Mouse (Mus musculus): ENCODE measurements around the gene Aplf. TPM values are rescaled to one million over a fixed set of nuclear protein-coding genes. Genes with fewer than 3 reads are reported as not detected.

Gene Aplf
- polyA plus RNA-seq, 1 experiment from 2014 or later = 17.1 TPM

DNA sequence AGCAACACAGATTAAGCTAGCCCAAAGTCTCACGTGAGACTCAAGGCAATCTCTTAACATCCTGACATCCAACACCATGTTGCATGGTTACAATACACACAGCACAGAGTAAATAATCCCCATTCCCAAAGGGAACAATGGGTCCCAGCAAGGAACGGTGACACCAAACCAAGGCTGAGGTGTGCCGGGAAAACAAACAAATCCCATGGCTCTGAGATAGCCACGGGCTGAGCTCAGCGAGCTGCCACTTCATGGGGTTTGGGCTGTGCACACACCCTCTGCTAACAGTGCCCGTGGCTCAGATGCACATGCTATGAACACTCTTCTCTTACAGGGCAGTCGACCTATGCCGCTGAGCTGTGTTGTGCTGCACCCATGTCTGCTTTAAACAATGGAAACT, 54.0 kb downstream of the Aplf start:
- ATAC-seq (ENCODE audit: insufficient number of reproducible peaks, low FRiP score, low TSS enrichment, low read depth) (no peak), DNase-seq (ENCODE audit: low spot score) (no peak)
- Histone ChIP-seq H3K36me3 (ENCODE audit: control insufficient read depth, insufficient read depth, low read length) (no peaks in the 10 kb centered on the region), H3K27ac (replicated peaks; ENCODE audit: low read depth, low read length) (no peak overlapping the region), H3K27me3 (ENCODE audit: control insufficient read depth, insufficient read depth, low read length) (no peaks in the 10 kb centered on the region), H3K9ac (ENCODE audit: low read length) (no peak overlapping the region), H3K4me3 (ENCODE audit: low read depth, low read length) (no peak overlapping the region), H3K4me2 (ENCODE audit: low read depth, severe bottlenecking) (no peak overlapping the region), H3K4me1 (ENCODE audit: control insufficient read depth, insufficient read depth, low read length) (no peaks in the 10 kb centered on the region), H3K9me3 (ENCODE audit: control insufficient read depth, low read length) (no peaks in the 10 kb centered on the region)
- 82% methylated on average over 8 of the region's 8 CpGs for WGBS

GRCm38 (mm10) chr6:87615696-87616083, 56.3 kb downstream of the Aplf start:
- DNase-seq (ENCODE audit: low spot score) (no peak), ATAC-seq (ENCODE audit: insufficient number of reproducible peaks, low FRiP score, low TSS enrichment, low read depth) (no peak)
- H3K9me3 ChIP-seq (ENCODE audit: control insufficient read depth, low read length) = no peaks in the 10 kb centered on the region
- WGBS = 93% methylated on average over 14 of the region's 14 CpGs
- no peak overlapping the region for H3K4me2 ChIP-seq (ENCODE audit: low read depth, severe bottlenecking)
- no peaks in the 10 kb centered on the region for H3K4me1 ChIP-seq (ENCODE audit: control insufficient read depth, insufficient read depth, low read length)
- no peak overlapping the region for H3K9ac ChIP-seq (ENCODE audit: low read length)
- no peaks in the 10 kb centered on the region for H3K27me3 ChIP-seq (ENCODE audit: control insufficient read depth, insufficient read depth, low read length)
- H3K27ac ChIP-seq (replicated peaks; ENCODE audit: low read depth, low read length) = no peak overlapping the region
- H3K4me3 ChIP-seq (ENCODE audit: low read depth, low read length) = no peak overlapping the region
- H3K36me3 ChIP-seq (ENCODE audit: control insufficient read depth, insufficient read depth, low read length) = no peaks in the 10 kb centered on the region

DNA sequence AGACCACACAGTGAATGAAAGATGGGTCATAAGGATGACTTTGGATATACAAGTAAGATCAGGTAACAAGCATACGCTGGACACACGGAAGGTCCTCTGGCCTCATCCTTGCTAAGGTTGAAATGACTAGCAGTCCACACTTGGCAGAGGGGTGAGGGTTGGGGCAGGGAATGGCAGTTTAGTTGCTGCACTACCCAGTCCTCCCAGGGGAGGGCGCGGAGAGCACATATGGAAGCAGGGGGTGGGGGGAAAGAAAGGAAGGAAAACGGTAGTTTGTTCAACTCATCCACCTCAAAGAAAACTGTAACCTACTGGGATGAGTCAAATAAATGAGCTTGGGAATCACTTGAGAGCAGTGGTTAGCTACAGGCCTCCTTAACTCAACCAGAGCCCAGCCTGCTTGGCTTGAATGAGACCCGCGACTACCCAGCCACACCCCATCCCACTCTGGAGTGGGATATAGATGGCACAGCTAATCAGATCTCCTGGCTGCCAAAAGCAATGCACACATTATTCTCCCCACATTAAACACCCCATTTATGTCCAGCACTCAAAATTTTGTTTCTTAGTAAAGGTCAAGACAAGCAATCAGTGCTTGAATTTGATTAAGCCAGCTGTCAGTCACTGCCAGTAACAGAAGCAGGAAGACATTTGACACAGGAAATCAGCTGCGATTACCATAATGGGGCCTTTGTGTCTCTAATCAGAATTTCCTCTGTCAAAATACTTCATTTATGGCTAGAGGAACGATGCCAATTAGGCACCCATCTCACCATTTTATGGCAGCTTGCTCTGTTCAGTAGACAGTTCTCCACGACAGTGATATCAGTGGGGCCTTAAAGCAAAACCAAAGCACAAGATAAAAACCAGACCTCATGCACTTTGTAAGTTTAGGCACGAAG, 56.9 kb downstream of the Aplf start:
- no peak overlapping the region for H3K4me2 ChIP-seq (ENCODE audit: low read depth, severe bottlenecking)
- no peak overlapping the region for H3K4me3 ChIP-seq (ENCODE audit: low read depth, low read length)
- H3K27me3 ChIP-seq (ENCODE audit: control insufficient read depth, insufficient read depth, low read length) = no peaks in the 10 kb centered on the region
- H3K27ac ChIP-seq (replicated peaks; ENCODE audit: low read depth, low read length) = no peak overlapping the region
- no peaks in the 10 kb centered on the region for H3K4me1 ChIP-seq (ENCODE audit: control insufficient read depth, insufficient read depth, low read length)
- DNase-seq (ENCODE audit: low spot score) (peak; percentile 57), ATAC-seq (ENCODE audit: insufficient number of reproducible peaks, low FRiP score, low TSS enrichment, low read depth) (no peak)
- WGBS = 51% methylated on average over 11 of the region's 11 CpGs
- H3K36me3 ChIP-seq (ENCODE audit: control insufficient read depth, insufficient read depth, low read length) = no peaks in the 10 kb centered on the region
- H3K9me3 ChIP-seq (ENCODE audit: control insufficient read depth, low read length) = no peaks in the 10 kb centered on the region
- H3K9ac ChIP-seq (ENCODE audit: low read length) = no peak overlapping the region

- Histone ChIP-seq H3K27me3 (ENCODE audit: control insufficient read depth, insufficient read depth, low read length) (no peaks in the 10 kb centered on the region), H3K36me3 (ENCODE audit: control insufficient read depth, insufficient read depth, low read length) (no peaks in the 10 kb centered on the region), H3K4me2 (ENCODE audit: low read depth, severe bottlenecking) (no peak overlapping the region), H3K9ac (ENCODE audit: low read length) (no peak overlapping the region), H3K4me1 (ENCODE audit: control insufficient read depth, insufficient read depth, low read length) (no peaks in the 10 kb centered on the region), H3K4me3 (ENCODE audit: low read depth, low read length) (no peak overlapping the region), H3K9me3 (ENCODE audit: control insufficient read depth, low read length) (no peaks in the 10 kb centered on the region), H3K27ac (replicated peaks; ENCODE audit: low read depth, low read length) (no peak overlapping the region)
- DNase-seq (ENCODE audit: low spot score) (no peak), ATAC-seq (ENCODE audit: insufficient number of reproducible peaks, low FRiP score, low TSS enrichment, low read depth) (no peak)
Observed at GRCm38 (mm10) chr6:87599825-87600224, 72.2 kb downstream of the Aplf start.

- H3K9ac ChIP-seq (ENCODE audit: low read length) = no peak overlapping the region
- H3K4me2 ChIP-seq (ENCODE audit: low read depth, severe bottlenecking) = no peak overlapping the region
- no peak overlapping the region for H3K27ac ChIP-seq (replicated peaks; ENCODE audit: low read depth, low read length)
- H3K4me1 ChIP-seq (ENCODE audit: control insufficient read depth, insufficient read depth, low read length) = no peaks in the 10 kb centered on the region
- DNase-seq (ENCODE audit: low spot score) = no peak
- H3K4me3 ChIP-seq (ENCODE audit: low read depth, low read length) = no peak overlapping the region
- no peak for ATAC-seq (ENCODE audit: insufficient number of reproducible peaks, low FRiP score, low TSS enrichment, low read depth)
- no peaks in the 10 kb centered on the region for H3K9me3 ChIP-seq (ENCODE audit: control insufficient read depth, low read length)
- no peaks in the 10 kb centered on the region for H3K36me3 ChIP-seq (ENCODE audit: control insufficient read depth, insufficient read depth, low read length)
- H3K27me3 ChIP-seq (ENCODE audit: control insufficient read depth, insufficient read depth, low read length) = no peaks in the 10 kb centered on the region
- WGBS = 61% methylated on average over 10 of the region's 10 CpGs
Observed at GRCm38 (mm10) chr6:87597116-87597833, 74.7 kb downstream of the Aplf start.

DNA sequence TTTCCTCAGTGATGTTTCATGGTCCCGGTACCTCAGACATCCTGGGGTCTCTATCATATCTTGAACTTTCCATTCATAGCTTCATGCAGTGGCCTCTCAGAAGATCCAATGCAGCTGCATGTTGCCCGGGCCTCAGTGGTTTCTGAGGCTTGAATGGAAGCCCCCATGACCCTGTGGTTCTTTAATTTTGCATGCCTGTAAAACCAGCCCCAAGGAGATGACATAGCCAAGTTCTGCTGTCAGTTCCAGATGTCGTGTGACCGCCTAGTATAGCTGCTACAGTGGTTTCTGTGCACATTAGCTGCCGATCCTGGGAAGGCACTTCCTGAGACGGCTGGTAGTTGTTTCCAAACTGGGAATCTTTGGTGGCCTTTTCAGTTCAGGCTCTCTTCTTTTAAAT, 77.8 kb downstream of the Aplf start:
- no peak overlapping the region for H3K4me3 ChIP-seq (ENCODE audit: low read depth, low read length)
- 79% methylated on average over 6 of the region's 6 CpGs for WGBS
- H3K9me3 ChIP-seq (ENCODE audit: control insufficient read depth, low read length) = no peaks in the 10 kb centered on the region
- no peak overlapping the region for H3K4me2 ChIP-seq (ENCODE audit: low read depth, severe bottlenecking)
- no peaks in the 10 kb centered on the region for H3K36me3 ChIP-seq (ENCODE audit: control insufficient read depth, insufficient read depth, low read length)
- DNase-seq (ENCODE audit: low spot score) = no peak
- no peak overlapping the region for H3K9ac ChIP-seq (ENCODE audit: low read length)
- H3K27me3 ChIP-seq (ENCODE audit: control insufficient read depth, insufficient read depth, low read length) = 0 out of 2 replicates have a peak, but pooled peaks cover 3% of the 10 kb centered on the region
- no peaks in the 10 kb centered on the region for H3K4me1 ChIP-seq (ENCODE audit: control insufficient read depth, insufficient read depth, low read length)
- H3K27ac ChIP-seq (replicated peaks; ENCODE audit: low read depth, low read length) = no peak overlapping the region
- ATAC-seq (ENCODE audit: insufficient number of reproducible peaks, low FRiP score, low TSS enrichment, low read depth) = no peak

GRCm38 (mm10) chr6:87590394-87591281, 81.4 kb downstream of the Aplf start, which contains the start of gene Prokr1:
Prokr1 (minus strand) TSS chr6:87590743.
- Histone ChIP-seq H3K27me3 (ENCODE audit: control insufficient read depth, insufficient read depth, low read length) (0 out of 2 replicates have a peak, but pooled peaks cover 3% of the 10 kb centered on the region), H3K4me2 (ENCODE audit: low read depth, severe bottlenecking) (peak within 1 kb of the TSS; percentile 96), H3K9ac (ENCODE audit: low read length) (peak within 1 kb of the TSS; percentile 56), H3K9me3 (ENCODE audit: control insufficient read depth, low read length) (no peaks in the 10 kb centered on the region), H3K4me1 (ENCODE audit: control insufficient read depth, insufficient read depth, low read length) (no peaks in the 10 kb centered on the region), H3K36me3 (ENCODE audit: control insufficient read depth, insufficient read depth, low read length) (no peaks in the 10 kb centered on the region), H3K27ac (replicated peaks; ENCODE audit: low read depth, low read length) (no peak within 1 kb of the TSS), H3K4me3 (ENCODE audit: low read depth, low read length) (peak within 1 kb of the TSS; percentile 42)
- peak; percentile 74 for DNase-seq (ENCODE audit: low spot score)
- peak; percentile 84 for ATAC-seq (ENCODE audit: insufficient number of reproducible peaks, low FRiP score, low TSS enrichment, low read depth)
- WGBS = under 1% methylated on average over 34 of the region's 34 CpGs

All from limb, embryonic 11.5 days (tissue).